In genomic region chr12:75365621-75366124, GRCm38 (mm10) we compare ENCODE assay signal across 26 mouse cellular contexts. TPM values are rescaled to one million over a fixed set of nuclear protein-coding genes. Genes with fewer than 3 reads are reported as not detected.
DNase-seq lines count a peak whose midpoint lies in the region; ATAC-seq and TF ChIP-seq lines count a peak whose summit lies in the region.
"Had no signal": no experiment of that assay in that cellular context is flagged by ENCODE, and none has a peak within 500 bp of the region (broad histone marks: within the 10 kb centered on the region; RNA-seq: fewer than 3 reads in every experiment).

No protein-coding gene starts in this region.

- H3K79me2 ChIP-seq in liver, adult 2 months (ENCODE audit: control insufficient read depth, insufficient read depth, low read length), result no peaks in the 10 kb centered on the region

- H3K4me1 ChIP-seq in heart, embryonic 13.5 days, result peaks cover 23% of the 10 kb centered on the region
- H3K4me1 ChIP-seq in liver, adult 2 months (ENCODE audit: control insufficient read depth, insufficient read depth, low read length), result no peaks in the 10 kb centered on the region; the same call in 1 of the 2 replicates
- H3K4me1 ChIP-seq: embryonic facial prominence, embryonic 12.5 days; forebrain, embryonic 12.5 days; hindbrain, embryonic 10.5 days had no signal

- H3K27ac ChIP-seq in gastrocnemius, adult 2 months, result peak overlapping the region; percentile 72
- H3K27ac ChIP-seq in heart, embryonic 13.5 days (replicated peaks), result 0 out of 2 replicates have a peak overlapping the region, but pooled peaks have one; percentile 20
- H3K27ac ChIP-seq in liver, adult 2 months (replicated peaks; ENCODE audit: insufficient read depth, low read depth, low read length), result peak overlapping the region; percentile 8
- H3K27ac ChIP-seq: embryonic facial prominence, embryonic 12.5 days; forebrain, embryonic 12.5 days; hindbrain, embryonic 10.5 days; hindbrain, embryonic 15.5 days had no signal

- intact Hi-C loops in gastrocnemius, adult 2 months (cut with DNase I), result loop anchor here (5.0 kb wide), 1 partner anchor 83 kb away; no protein-coding TSS in a partner anchor
- intact Hi-C loops in heart, postnatal 14 days (cut with DNase I), result loop anchor here (2.0 to 5.0 kb wide), 2 partner anchors 58 to 59 kb away; partner anchors contain the start of gene Rhoj

- H3K4me3 ChIP-seq in gastrocnemius, adult 2 months, result no peak overlapping the region
- no peak overlapping the region for H3K4me3 ChIP-seq in heart, embryonic 13.5 days
- no peak overlapping the region for H3K4me3 ChIP-seq in liver, adult 2 months (ENCODE audit: insufficient read depth, low read depth, low read length)
- H3K4me3 ChIP-seq: embryonic facial prominence, embryonic 12.5 days; forebrain, embryonic 12.5 days; hindbrain, embryonic 10.5 days; hindbrain, embryonic 15.5 days had no signal

- no peak for TF ChIP-seq CTCF in gastrocnemius, adult 2 months (IDR thresholded peaks at IDR 0.05)
- no peak for TF ChIP-seq CTCF in liver, adult 2 months (IDR thresholded peaks at IDR 0.05; ENCODE audit: low read depth, low read length)

- H3K4me2 ChIP-seq in heart, embryonic 13.5 days, result no peak overlapping the region
- H3K4me2 ChIP-seq: embryonic facial prominence, embryonic 12.5 days; forebrain, embryonic 12.5 days; hindbrain, embryonic 15.5 days had no signal

- H3K9me3 ChIP-seq in heart, embryonic 13.5 days, result no peaks in the 10 kb centered on the region
- H3K9me3 ChIP-seq: embryonic facial prominence, embryonic 12.5 days; forebrain, embryonic 12.5 days; G1E; hindbrain, embryonic 10.5 days; hindbrain, embryonic 15.5 days had no signal

- H3K9ac ChIP-seq in heart, embryonic 13.5 days, result no peak overlapping the region
- H3K9ac ChIP-seq in liver, adult 2 months (ENCODE audit: low read depth, low read length), result no peak overlapping the region
- H3K9ac ChIP-seq: embryonic facial prominence, embryonic 12.5 days; forebrain, embryonic 12.5 days; hindbrain, embryonic 15.5 days had no signal

- no peaks in the 10 kb centered on the region for H3K27me3 ChIP-seq in heart, embryonic 13.5 days (replicated peaks)
- no peaks in the 10 kb centered on the region for H3K27me3 ChIP-seq in liver, adult 2 months (ENCODE audit: control insufficient read depth, insufficient read depth, low read length)
- H3K27me3 ChIP-seq: embryonic facial prominence, embryonic 12.5 days; forebrain, embryonic 12.5 days; hindbrain, embryonic 15.5 days had no signal

- TF ChIP-seq POLR2A in liver, adult 2 months (IDR thresholded peaks at IDR 0.05; ENCODE audit: extremely low read depth, insufficient read depth, low read length), result no peak

- ATAC-seq in heart, embryonic 13.5 days (ENCODE audit: extremely low read depth, insufficient number of reproducible peaks, low FRiP score, low TSS enrichment), result no peak
- ATAC-seq: CD4-positive, CD25-positive, alpha-beta regulatory T cell, adult 4 months; forebrain, embryonic 16.5 days; intestine, embryonic 16.5 days had no signal

- H3K36me3 ChIP-seq in heart, embryonic 13.5 days, result peaks cover 11% of the 10 kb centered on the region; the same call in 1 of the 2 replicates
- H3K36me3 ChIP-seq in liver, adult 2 months (ENCODE audit: control insufficient read depth, insufficient read depth, low read length), result no peaks in the 10 kb centered on the region
- H3K36me3 ChIP-seq: embryonic facial prominence, embryonic 12.5 days; forebrain, embryonic 12.5 days; G1E; hindbrain, embryonic 10.5 days; hindbrain, embryonic 15.5 days had no signal

- WGBS in heart, embryonic 13.5 days, result 71% methylated on average over 14 of the region's 14 CpGs
- WGBS in liver, adult 2 months, result 78% methylated on average over 14 of the region's 14 CpGs

- peak; percentile 41 for DNase-seq in gastrocnemius, adult 2 months
- no peak for DNase-seq in gastrocnemius, postnatal 25 days
- DNase-seq in heart, postnatal 14 days, result no peak
- no peak for DNase-seq in liver, adult 2 months (ENCODE audit: extremely low read depth, low read depth, low spot score)
- DNase-seq in liver, result no peak
- DNase-seq in urinary bladder, postnatal 14 days (ENCODE audit: low spot score), result peak; percentile 35
- DNase-seq in urinary bladder, postnatal 25 days (ENCODE audit: low spot score), result no peak
- DNase-seq: adrenal gland, postnatal 10 days; B cell, adult 2 months; cerebellum, adult 11-12 months; cerebellum, adult 9-10 months; cerebellum, postnatal 25 days; heart, postnatal 10 days had no signal

RNA-seq across cellular contexts. Expression of gene Gphb5, which starts 50.9 kb away (rescaled TPM):
- total RNA-seq in gastrocnemius, adult 2 months (2021), result not detected
- not detected for total RNA-seq in gastrocnemius, postnatal 25 days (2021)
- polyA plus RNA-seq in heart, embryonic 13.5 days (2015; fragmentation: Nextera tagmentation; extraction: Ambion mirVana), result not detected in 2 replicates
- total RNA-seq in heart, postnatal 14 days (2021), result not detected
- total RNA-seq in liver, adult 2 months (2014; rRNA removed), result not detected in 2 replicates
- polyA plus RNA-seq in liver, adult 2 months (2012; rRNA removed), result not detected in 2 replicates
- total RNA-seq: adrenal gland, postnatal 10 days; adrenal gland, postnatal 4 days; G1E; gastrocnemius, postnatal 4 days; heart, postnatal 10 days had no signal
- polyA plus RNA-seq: cortical plate, adult 2 months; forebrain, embryonic 12.5 days; forebrain, embryonic 16.5 days; frontal cortex, adult 2 months; G1E; hindbrain, embryonic 10.5 days; hindbrain, embryonic 15.5 days; intestine, embryonic 16.5 days had no signal

RNA-seq across cellular contexts. Expression of gene Rhoj, which starts 57.6 kb away (rescaled TPM):
- total RNA-seq in gastrocnemius, adult 2 months (2021), result 10 to 100 TPM; 13.7 to 19.7 TPM
- total RNA-seq in gastrocnemius, postnatal 25 days (2021), result 10 to 100 TPM; 16.7 to 22.6 TPM
- 41.5 and 43.0 TPM in 2 replicates for polyA plus RNA-seq in heart, embryonic 13.5 days (2015; fragmentation: Nextera tagmentation; extraction: Ambion mirVana)
- 10 to 100 TPM; 45.6 to 48.9 TPM for total RNA-seq in heart, postnatal 14 days (2021)
- total RNA-seq in liver, adult 2 months (2014; rRNA removed), result 2.8 and 4.2 TPM in 2 replicates
- 2.3 and 4.5 TPM in 2 replicates for polyA plus RNA-seq in liver, adult 2 months (2012; rRNA removed)
- polyA plus RNA-seq: G1E had no signal

Comparison
In these comparisons a context has a peak if more than half of its experiments do, and no peak if none do; other contexts are left out.
1. DNase-seq: peak in gastrocnemius, adult 2 months (single experiment) and urinary bladder, postnatal 14 days (single experiment); none in gastrocnemius, postnatal 25 days (single experiment), heart, postnatal 14 days (0 of 2), liver, adult 2 months (single experiment), liver (single experiment) and urinary bladder, postnatal 25 days (single experiment).
2. H3K27ac ChIP-seq: peak in every context shown above with its lines; median percentile 72 in gastrocnemius, adult 2 months; 20 in heart, embryonic 13.5 days; 8 in liver, adult 2 months.